Mouse (Mus musculus) midbrain, embryonic 14.5 days (tissue): Measurements from ENCODE around the gene Rnps1. TPM values are rescaled to one million over a fixed set of nuclear protein-coding genes. Genes with fewer than 3 reads are reported as not detected.
A peak's percentile ranks its signal among the peaks of the same experiment; 100 is the strongest.

Experiments used
- ATAC-seq: fragments of 200-750 bp; cut with Nextera tagmentation; 2 replicates; pipeline ENCODE4 v1.8.0; 2017; ENCODE audit warnings: moderate number of reproducible peaks, moderate library complexity; ENCODE audit not compliant: low FRiP score, low TSS enrichment
- DNase-seq: peaks from one replicate; pipeline ENCODE4 v3.0.0-alpha.2; 2015
- H3K27ac ChIP-seq: fragments of 300-500 bp; sonication (generic); replicated peaks from 2 replicates; pipeline ENCODE4 v1.5.1; 2014; ENCODE audit warnings: mild to moderate bottlenecking, low read depth, low read length, moderate library complexity
- H3K27me3 ChIP-seq: fragments of 300-500 bp; sonication (generic); 2 replicates; pipeline ENCODE4 v1.6.1; 2014; ENCODE audit warnings: low read length, control low read depth, mixed read lengths; ENCODE audit not compliant: control insufficient read depth, insufficient read depth
- H3K36me3 ChIP-seq: fragments of 300-500 bp; sonication (generic); 2 replicates; pipeline ENCODE4 v1.6.1; 2014; ENCODE audit warnings: low read length, control low read depth; ENCODE audit not compliant: control insufficient read depth, insufficient read depth
- H3K4me1 ChIP-seq: fragments of 300-500 bp; sonication (generic); 2 replicates; pipeline ENCODE4 v1.6.1; 2014; ENCODE audit warnings: mild to moderate bottlenecking, antibody characterized with exemption, low read length, control low read depth; ENCODE audit not compliant: control insufficient read depth, insufficient read depth
- H3K4me2 ChIP-seq: fragments of 300-500 bp; sonication (generic); 2 replicates; pipeline ENCODE4 v1.6.1; 2014; ENCODE audit warnings: mild to moderate bottlenecking, low read length, moderate library complexity
- H3K4me3 ChIP-seq: fragments of 300-500 bp; sonication (generic); replicated peaks from 2 replicates; pipeline ENCODE4 v1.5.1; 2014; ENCODE audit warnings: low read depth, low read length
- H3K9ac ChIP-seq: fragments of 300-500 bp; sonication (generic); replicated peaks from 2 replicates; pipeline ENCODE4 v1.6.1; 2014; ENCODE audit warnings: mild to moderate bottlenecking, low read length, moderate library complexity
- H3K9me3 ChIP-seq: fragments of 300-500 bp; sonication (generic); 2 replicates; pipeline ENCODE4 v1.6.1; 2016; ENCODE audit warnings: low read length, control low read depth, mixed read lengths; ENCODE audit not compliant: control insufficient read depth
- WGBS: fragments of 180-500 bp; shearing (Covaris S2); extraction: QIAGEN DNeasy Blood & Tissue Kit; methylation state at CpG from one replicate; pipeline ENCODE4 v1.1.7; 2014; 5-methylcytosine and 5-hydroxymethylcytosine counted together
- polyA plus RNA-seq: library from polyadenylated mRNA; unstranded; fragments of >200 nt; fragmentation: Nextera tagmentation; extraction: Ambion mirVana; gene quantifications from 2 replicates; pipeline ENCODE4 v1.2.1, GENCODE M21; 2014

The Rnps1 gene
- polyA plus RNA-seq, 1 experiment from 2014 or later = 331 TPM

DNA sequence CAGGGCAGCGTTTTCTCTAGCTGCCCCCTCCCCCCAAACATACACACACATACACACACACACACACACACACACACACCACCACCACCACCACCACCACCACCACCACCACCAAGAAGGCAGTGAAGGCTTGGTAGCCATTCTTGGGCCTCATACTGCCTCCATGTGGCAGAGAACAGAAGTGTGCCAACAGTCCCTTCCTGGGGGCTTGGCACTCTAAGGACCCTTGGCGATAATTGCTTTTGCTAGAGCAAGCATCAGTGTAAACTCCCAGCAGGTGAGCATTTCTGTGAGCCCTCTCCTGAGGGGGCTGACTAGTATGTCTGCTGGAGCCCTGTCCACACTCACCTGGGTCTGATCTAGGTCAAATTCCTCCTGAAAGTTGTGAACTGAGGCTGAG is 26.8 kb downstream of the Rnps1 start:
- H3K9ac ChIP-seq = no peak overlapping the region
- H3K9me3 ChIP-seq = no peaks in the 10 kb centered on the region
- no peak for ATAC-seq
- H3K4me3 ChIP-seq = no peak overlapping the region
- H3K27me3 ChIP-seq = no peaks in the 10 kb centered on the region
- H3K4me1 ChIP-seq = no peaks in the 10 kb centered on the region
- no peak overlapping the region for H3K4me2 ChIP-seq
- 47% methylated on average over 2 of the region's 2 CpGs for WGBS
- peak; percentile 13 for DNase-seq
- no peak overlapping the region for H3K27ac ChIP-seq
- H3K36me3 ChIP-seq = peaks cover 83% of the 10 kb centered on the region

DNA sequence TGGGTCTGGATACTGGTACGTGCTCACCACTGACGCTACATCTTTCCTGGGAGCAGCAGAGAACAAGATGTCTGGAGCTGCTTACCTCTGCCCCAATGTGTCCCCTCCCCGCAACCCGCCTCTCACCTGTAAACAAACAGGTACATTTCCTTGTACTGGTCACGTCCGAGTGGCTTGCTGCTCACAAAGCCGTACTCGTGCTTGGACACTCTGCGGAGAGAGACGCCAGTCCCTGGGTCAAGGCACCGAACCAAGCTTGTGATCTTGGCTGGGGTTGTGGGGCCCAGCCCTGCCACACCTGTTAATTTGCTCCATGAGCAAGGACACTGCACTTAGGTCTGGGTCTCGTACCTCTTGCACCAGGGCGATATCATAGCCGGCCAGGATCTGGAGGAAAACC is 27.7 kb downstream of the Rnps1 start:
- 91% methylated on average over 14 of the region's 14 CpGs for WGBS
- DNase-seq = no peak
- Histone ChIP-seq H3K27ac (no peak overlapping the region), H3K4me3 (no peak overlapping the region), H3K36me3 (peaks cover 90% of the 10 kb centered on the region), H3K4me1 (no peaks in the 10 kb centered on the region), H3K27me3 (no peaks in the 10 kb centered on the region), H3K9ac (no peak overlapping the region), H3K4me2 (no peak overlapping the region), H3K9me3 (no peaks in the 10 kb centered on the region)
- ATAC-seq = no peak

DNA sequence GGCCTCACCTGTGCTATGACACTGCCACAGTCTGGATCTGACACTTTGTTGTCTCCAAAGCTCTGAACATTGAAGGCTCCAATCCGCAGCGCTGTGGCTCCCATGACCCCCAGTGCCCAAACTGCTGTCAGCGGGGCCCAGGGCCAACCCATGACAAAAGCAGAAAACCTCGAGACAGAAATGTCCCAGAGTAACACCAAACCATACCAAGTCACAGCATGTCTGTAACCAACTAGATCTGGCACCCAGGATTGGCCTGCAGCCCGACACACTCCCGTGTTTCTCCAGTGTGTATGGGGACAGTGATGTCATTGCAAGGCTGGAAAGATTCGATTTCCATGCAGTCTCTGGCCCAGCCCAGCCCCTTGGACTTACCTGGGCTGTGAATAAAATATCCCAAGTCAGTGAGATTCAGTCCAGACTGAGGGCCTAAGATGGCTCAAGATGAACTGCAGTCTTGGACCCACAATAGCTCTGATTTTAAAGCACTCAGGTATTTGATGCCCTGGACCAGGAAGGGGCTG is 28.3 kb downstream of the Rnps1 start, which contains the start of gene Dnase1l2:
Dnase1l2 (minus strand) TSS at position 474 of the 524 bp plus-strand sequence.
- ATAC-seq (no peak), DNase-seq (no peak)
- Histone ChIP-seq H3K9ac (no peak within 1 kb of the TSS), H3K27ac (no peak within 1 kb of the TSS), H3K36me3 (peaks cover 94% of the 10 kb centered on the region), H3K4me3 (no peak within 1 kb of the TSS), H3K27me3 (no peaks in the 10 kb centered on the region), H3K9me3 (no peaks in the 10 kb centered on the region), H3K4me1 (no peaks in the 10 kb centered on the region), H3K4me2 (no peak within 1 kb of the TSS)
- 87% methylated on average over 7 of the region's 7 CpGs for WGBS

DNA sequence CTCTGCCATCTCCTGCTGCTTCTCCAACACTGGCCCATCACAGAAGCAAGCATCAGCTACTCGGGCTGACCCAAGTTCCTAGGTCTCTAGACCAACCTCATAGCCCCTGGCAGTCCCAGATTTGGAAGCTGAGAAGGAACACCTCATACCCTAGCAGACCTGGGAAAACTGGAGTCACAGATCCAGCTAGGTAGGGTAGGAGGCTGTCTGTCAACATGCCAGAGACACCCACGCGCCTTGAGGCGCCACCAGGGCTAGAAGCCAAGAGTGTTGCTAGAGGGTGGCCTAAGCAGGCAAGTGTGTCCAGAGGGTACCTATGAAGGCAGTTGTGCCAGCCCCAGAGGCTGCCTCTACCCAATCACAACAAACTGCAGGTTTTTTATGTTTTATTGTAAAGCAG is 29.0 kb downstream of the Rnps1 start:
- Histone ChIP-seq H3K4me1 (no peaks in the 10 kb centered on the region), H3K9me3 (no peaks in the 10 kb centered on the region), H3K36me3 (peaks cover 94% of the 10 kb centered on the region), H3K4me3 (no peak overlapping the region), H3K4me2 (no peak overlapping the region), H3K27ac (no peak overlapping the region), H3K9ac (no peak overlapping the region), H3K27me3 (no peaks in the 10 kb centered on the region)
- ATAC-seq (no peak), DNase-seq (no peak)
- WGBS = 94% methylated on average over 4 of the region's 4 CpGs

GRCm38 (mm10) chr17:24446590-24446989 is 32.2 kb downstream of the Rnps1 start:
- ATAC-seq = no peak
- Histone ChIP-seq H3K9me3 (no peaks in the 10 kb centered on the region), H3K9ac (no peak overlapping the region), H3K27me3 (no peaks in the 10 kb centered on the region), H3K27ac (no peak overlapping the region), H3K4me3 (no peak overlapping the region), H3K4me1 (no peaks in the 10 kb centered on the region), H3K36me3 (peaks cover 93% of the 10 kb centered on the region), H3K4me2 (no peak overlapping the region)
- no peak for DNase-seq
- WGBS = 95% methylated on average over 8 of the region's 8 CpGs

DNA sequence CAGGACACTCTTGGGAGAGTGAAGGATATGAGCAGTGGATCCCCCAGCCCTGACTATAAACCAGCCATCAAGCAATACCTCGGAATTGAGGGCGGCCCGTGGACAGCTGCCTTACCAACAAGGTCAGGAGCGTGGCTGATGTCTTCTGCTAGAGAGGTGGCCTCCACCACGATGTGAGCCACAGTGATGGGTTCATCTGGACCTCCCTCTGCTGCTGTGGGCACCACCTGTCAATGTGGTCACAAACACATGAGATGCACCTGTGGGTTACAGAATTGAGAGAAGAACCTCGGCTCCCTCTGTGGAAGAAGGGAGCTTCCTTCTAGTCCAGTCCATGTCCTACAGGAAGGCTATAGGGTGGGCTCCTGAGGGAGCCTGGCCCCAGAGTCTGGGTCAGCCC is 35.1 kb downstream of the Rnps1 start:
- H3K36me3 ChIP-seq = peaks cover 69% of the 10 kb centered on the region
- no peak for DNase-seq
- 94% methylated on average over 6 of the region's 6 CpGs for WGBS
- peaks cover 12% of the 10 kb centered on the region for H3K4me1 ChIP-seq
- no peak overlapping the region for H3K4me3 ChIP-seq
- no peak overlapping the region for H3K4me2 ChIP-seq
- no peaks in the 10 kb centered on the region for H3K9me3 ChIP-seq
- H3K27me3 ChIP-seq = no peaks in the 10 kb centered on the region
- H3K9ac ChIP-seq = no peak overlapping the region
- no peak for ATAC-seq
- H3K27ac ChIP-seq = no peak overlapping the region

GRCm38 (mm10) chr17:24451220-24451619 is 36.9 kb downstream of the Rnps1 start:
- Histone ChIP-seq H3K4me1 (peaks cover 15% of the 10 kb centered on the region), H3K27me3 (no peaks in the 10 kb centered on the region), H3K9me3 (no peaks in the 10 kb centered on the region), H3K4me2 (no peak overlapping the region), H3K4me3 (no peak overlapping the region), H3K27ac (no peak overlapping the region), H3K36me3 (peaks cover 52% of the 10 kb centered on the region), H3K9ac (no peak overlapping the region)
- no peak for DNase-seq
- no peak for ATAC-seq
- WGBS = 98% methylated on average over 6 of the region's 6 CpGs

DNA sequence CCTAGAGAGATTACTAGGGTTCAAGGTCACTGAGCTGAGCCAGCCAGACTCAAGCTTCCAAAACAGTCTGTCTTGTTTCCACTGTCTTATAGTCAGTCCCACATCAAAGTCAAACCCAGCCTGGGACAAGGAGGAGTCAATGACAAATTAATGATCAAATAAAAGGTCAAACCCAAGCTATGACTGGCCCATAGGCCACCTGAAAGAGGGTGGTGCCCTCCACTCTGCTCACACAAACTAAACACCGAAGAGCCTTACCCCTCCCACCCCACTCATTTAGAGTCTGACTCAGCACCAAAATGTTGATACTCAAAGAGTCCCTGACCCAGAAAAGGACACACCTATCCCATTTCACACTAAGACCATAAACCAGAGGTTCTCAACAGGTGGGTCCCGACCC is 39.0 kb downstream of the Rnps1 start:
- Histone ChIP-seq H3K9me3 (no peaks in the 10 kb centered on the region), H3K9ac (no peak overlapping the region), H3K27me3 (no peaks in the 10 kb centered on the region), H3K36me3 (peaks cover 30% of the 10 kb centered on the region), H3K4me3 (no peak overlapping the region), H3K4me1 (peaks cover 15% of the 10 kb centered on the region), H3K4me2 (peak overlapping the region; percentile 84; the same call in 1 of the 2 replicates), H3K27ac (no peak overlapping the region)
- ATAC-seq = no peak
- no peak for DNase-seq
- 88% methylated on average over 2 of the region's 2 CpGs for WGBS

DNA sequence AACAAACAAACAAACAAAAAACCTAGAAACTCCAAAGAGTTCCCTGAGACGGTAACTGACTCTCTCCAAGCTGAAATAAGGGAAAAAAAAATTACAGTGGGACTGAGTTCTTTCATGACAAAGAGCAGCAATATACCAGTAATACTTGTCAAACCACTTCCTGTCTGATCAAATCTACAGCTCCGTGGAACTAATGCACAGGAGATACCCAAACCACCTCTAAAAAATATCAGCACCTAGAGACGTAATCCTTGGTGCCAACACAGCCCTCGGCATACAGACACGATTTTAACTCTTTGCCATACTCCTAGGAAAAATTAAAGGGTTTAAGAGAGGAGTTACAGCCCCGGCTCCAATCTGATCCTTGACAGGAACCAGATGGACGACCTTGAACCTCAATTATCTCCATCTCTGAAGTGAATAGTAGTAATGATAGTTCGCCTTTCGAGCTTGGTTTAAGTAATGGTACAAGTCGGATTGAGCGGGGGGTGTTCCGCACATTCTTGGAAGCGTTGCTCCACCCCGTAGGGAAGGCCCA is 39.9 kb downstream of the Rnps1 start:
- DNase-seq (no peak), ATAC-seq (no peak)
- Histone ChIP-seq H3K27ac (peak overlapping the region; percentile 93), H3K4me3 (peak overlapping the region; percentile 91), H3K4me2 (peak overlapping the region; percentile 84), H3K9me3 (no peaks in the 10 kb centered on the region), H3K4me1 (peaks cover 15% of the 10 kb centered on the region), H3K36me3 (peaks cover 21% of the 10 kb centered on the region), H3K9ac (peak overlapping the region; percentile 89), H3K27me3 (no peaks in the 10 kb centered on the region)
- 10% methylated on average over 14 of the region's 14 CpGs for WGBS
